Mouse (Mus musculus) granulocyte monocyte progenitor cell, adult 5-6 weeks (primary cell): ENCODE measurements around the gene Supt3. TPM values are rescaled to one million over a fixed set of nuclear protein-coding genes. Genes with fewer than 3 reads are reported as not detected.
A peak's percentile ranks its signal among the peaks of the same experiment; 100 is the strongest.

Source experiments
- ATAC-seq: replicated peaks from 2 replicates; pipeline ENCODE4 v1.8.0; 2016; ENCODE audit warnings: mild to moderate bottlenecking, moderate TSS enrichment, inconsistent platforms; ENCODE audit not compliant: poor library complexity, severe bottlenecking
- total RNA-seq, 2 experiments: library from RNA; stranded (forward) in 1 of 2; stranded (reverse) in 1 of 2; fragments of 200-712, 200-1000 nt in 1 of 2; fragments of >200 nt in 1 of 2; fragmentation: Nextera tagmentation in 1 of 2; gene quantifications; 2 replicates each; pipeline ENCODE4 v1.2.3; 2014 to 2017

Supt3 gene
- total RNA-seq (2014; fragmentation: Nextera tagmentation) (27.0 and 27.8 TPM in 2 replicates), total RNA-seq (2017) (13.5 and 17.0 TPM in 2 replicates)

- ATAC-seq: peak; percentile 69
These were observed at the start of gene Supt3 for GRCm38 (mm10) chr17:44776738-44777270. Gene Supt3 (plus strand): TSS chr17:44777152.

GRCm38 (mm10) chr17:44727675-44728074 is 49.3 kb upstream of the Supt3 start:
- no peak for ATAC-seq

GRCm38 (mm10) chr17:44728464-44728863 is 48.5 kb upstream of the Supt3 start:
- ATAC-seq: no peak

- no peak for ATAC-seq
These were observed 43.2 kb upstream of the Supt3 start for GRCm38 (mm10) chr17:44733544-44734310.

GRCm38 (mm10) chr17:44734501-44735222 is 42.3 kb upstream of the Supt3 start:
- ATAC-seq: peak; percentile 43

- peak; percentile 38 for ATAC-seq
These were observed 41.5 kb upstream of the Supt3 start for GRCm38 (mm10) chr17:44735223-44735990.

- ATAC-seq: peak; percentile 43
These were observed 40.9 kb upstream of the Supt3 start for GRCm38 (mm10) chr17:44735991-44736561.

GRCm38 (mm10) chr17:44737275-44738120 is 39.5 kb upstream of the Supt3 start:
- ATAC-seq: peak; percentile 6; the same call in 1 of the 2 replicates

GRCm38 (mm10) chr17:44738121-44738637 is 38.8 kb upstream of the Supt3 start:
- ATAC-seq: 0 out of 2 replicates have a peak, but pooled peaks have one; percentile 4

GRCm38 (mm10) chr17:44742246-44742645 is 34.7 kb upstream of the Supt3 start:
- ATAC-seq: no peak

GRCm38 (mm10) chr17:44743780-44744179 is 33.2 kb upstream of the Supt3 start:
- peak; percentile 50 for ATAC-seq

GRCm38 (mm10) chr17:44745378-44745777 is 31.6 kb upstream of the Supt3 start:
- ATAC-seq: no peak

- no peak for ATAC-seq
These were observed 10.6 kb upstream of the Supt3 start for GRCm38 (mm10) chr17:44766318-44766717.

- no peak for ATAC-seq
These were observed 10.0 kb upstream of the Supt3 start for GRCm38 (mm10) chr17:44766975-44767374.

- ATAC-seq: no peak
These were observed 9.6 kb upstream of the Supt3 start for GRCm38 (mm10) chr17:44767375-44767774.

GRCm38 (mm10) chr17:44768522-44768921 is 8.4 kb upstream of the Supt3 start:
- no peak for ATAC-seq

GRCm38 (mm10) chr17:44770871-44771270 is 6.1 kb upstream of the Supt3 start:
- no peak for ATAC-seq

- no peak for ATAC-seq
These were observed 4.4 kb upstream of the Supt3 start for GRCm38 (mm10) chr17:44772576-44772975.

GRCm38 (mm10) chr17:44777337-44777804 is 419 bp downstream of the Supt3 start:
- peak; percentile 84 for ATAC-seq
